Mouse (Mus musculus) 416B (cell line): Measurements from ENCODE around the gene Tedc1.

Experiments used
- DNase-seq: peaks from one replicate; pipeline ENCODE4 v3.0.0; 2011; ENCODE audit warnings: low read depth

The Tedc1 gene

DNA sequence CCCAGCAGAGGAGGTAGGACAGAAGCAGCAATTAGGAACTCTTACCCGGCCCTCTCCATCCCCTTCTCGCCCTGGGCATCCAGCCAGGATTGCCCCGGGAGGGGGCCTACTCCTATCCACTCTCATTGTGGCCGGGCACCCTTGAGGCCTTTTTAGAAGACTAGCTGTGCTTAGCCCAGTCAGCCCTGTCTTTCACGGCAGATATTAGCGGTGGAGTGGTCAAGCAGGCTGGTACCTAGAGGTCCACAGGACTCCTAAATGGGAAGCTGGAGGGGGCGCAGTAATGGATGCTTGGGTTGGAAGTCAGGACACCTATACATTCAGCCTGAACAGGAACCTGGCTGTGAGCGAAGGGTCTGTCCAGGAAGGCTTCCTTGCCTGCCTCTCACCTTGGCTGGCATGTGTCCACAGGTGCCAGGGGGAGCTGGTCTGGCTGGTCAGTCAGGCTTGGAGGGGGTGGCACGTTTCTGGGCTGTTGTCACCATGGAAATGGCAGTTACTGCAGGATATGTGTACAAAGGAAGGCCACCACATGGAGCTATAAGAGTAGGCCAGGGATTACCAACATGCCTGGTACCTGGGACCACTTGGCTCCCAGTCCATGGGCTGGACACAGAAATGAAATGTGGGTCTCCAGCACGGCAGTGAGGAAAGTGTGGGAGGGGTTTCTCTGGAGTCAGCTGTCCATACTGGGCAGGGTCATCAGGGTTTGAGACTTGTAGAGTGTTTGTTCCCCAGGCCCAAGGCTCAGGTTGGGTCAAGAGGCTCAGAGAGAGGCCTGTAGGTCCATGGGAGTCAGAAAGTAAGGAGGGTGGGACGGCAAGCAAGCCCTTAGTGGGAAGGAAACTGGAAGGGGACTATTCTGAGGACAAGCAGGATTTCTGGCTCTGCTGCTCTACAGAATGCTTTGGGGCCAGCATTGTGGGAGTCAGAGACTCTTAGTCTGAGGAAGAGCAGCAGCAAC, 17.0 kb upstream of the Tedc1 start:
- no peak for DNase-seq

DNA sequence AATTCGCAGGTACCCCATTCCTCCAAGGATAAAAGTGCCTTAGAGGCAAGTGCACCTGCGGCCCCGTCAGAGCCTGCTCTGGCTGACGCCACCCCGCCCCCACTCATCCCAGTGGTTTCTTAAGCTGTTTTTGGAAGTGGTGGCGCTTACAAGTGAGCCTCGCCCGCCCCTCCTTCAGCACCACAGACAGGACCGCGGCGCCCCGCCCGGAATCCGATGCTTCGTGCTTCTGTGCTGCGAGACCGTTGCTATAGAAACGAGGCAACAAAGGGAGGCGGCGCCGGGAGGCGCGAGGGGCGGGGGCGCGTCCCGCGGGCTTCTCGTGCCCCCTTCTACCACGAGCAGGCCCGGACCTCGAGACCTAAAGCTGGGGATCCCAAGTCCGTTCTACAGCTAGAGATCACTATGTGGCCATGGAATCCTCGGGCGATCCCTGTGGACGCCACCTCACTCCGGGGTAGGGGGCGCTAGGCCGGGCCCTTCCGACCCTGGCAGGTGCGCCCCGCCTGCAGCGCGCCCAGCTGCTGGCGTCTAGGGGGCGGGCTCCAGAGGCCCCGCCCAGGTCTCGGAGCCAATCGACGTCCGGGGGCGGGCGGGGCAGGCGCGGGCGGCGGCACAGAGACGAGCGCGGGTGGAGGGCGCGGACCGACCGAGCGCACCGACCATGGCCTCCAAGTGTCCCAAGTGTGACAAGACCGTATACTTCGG, 16.2 kb upstream of the Tedc1 start, which contains the start of gene Crip2:
Crip2 (plus strand) TSS at position 329 of the 708 bp plus-strand sequence.
- DNase-seq: no peak

DNA sequence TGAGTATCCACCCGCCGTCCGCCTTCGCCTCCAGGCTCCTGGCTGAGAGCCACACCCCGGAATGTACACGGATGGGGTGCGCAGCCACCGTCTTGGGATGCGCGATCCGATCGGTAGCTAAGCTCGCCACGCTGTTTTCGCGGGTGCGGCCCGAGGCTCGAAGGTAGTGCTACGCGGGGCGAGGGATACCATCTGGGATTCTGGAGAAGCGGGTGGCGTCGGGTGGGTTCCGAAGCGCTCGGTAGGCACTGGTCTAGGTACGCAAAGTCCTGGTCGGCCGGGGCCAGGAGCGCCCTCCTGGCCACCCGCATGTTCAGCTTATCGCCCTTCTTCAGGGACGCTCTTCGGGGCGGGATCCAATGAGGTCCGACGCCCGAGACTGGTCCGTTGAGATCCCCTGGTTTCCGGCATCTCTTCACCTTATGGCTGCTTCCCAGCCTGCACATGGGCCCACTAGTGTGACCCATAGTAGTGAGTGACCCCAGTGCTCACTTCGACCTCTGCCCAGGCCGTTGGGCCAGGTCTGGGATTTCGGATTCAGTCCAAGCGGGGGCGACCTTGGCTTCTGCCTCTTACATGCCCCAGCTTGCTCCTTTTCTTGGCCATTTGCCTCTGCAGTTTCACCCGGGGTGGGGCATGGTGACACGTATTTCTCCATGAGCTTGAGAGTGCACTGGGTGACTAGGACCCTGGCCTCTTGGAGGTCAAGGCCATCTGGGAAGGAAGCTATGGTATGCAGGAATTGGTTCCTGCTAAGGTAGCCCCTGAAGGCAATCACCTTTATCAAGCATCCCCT, 15.4 kb upstream of the Tedc1 start:
- DNase-seq: no peak

GRCm38 (mm10) chr12:113141531-113141973, 14.7 kb upstream of the Tedc1 start:
- no peak for DNase-seq

DNA sequence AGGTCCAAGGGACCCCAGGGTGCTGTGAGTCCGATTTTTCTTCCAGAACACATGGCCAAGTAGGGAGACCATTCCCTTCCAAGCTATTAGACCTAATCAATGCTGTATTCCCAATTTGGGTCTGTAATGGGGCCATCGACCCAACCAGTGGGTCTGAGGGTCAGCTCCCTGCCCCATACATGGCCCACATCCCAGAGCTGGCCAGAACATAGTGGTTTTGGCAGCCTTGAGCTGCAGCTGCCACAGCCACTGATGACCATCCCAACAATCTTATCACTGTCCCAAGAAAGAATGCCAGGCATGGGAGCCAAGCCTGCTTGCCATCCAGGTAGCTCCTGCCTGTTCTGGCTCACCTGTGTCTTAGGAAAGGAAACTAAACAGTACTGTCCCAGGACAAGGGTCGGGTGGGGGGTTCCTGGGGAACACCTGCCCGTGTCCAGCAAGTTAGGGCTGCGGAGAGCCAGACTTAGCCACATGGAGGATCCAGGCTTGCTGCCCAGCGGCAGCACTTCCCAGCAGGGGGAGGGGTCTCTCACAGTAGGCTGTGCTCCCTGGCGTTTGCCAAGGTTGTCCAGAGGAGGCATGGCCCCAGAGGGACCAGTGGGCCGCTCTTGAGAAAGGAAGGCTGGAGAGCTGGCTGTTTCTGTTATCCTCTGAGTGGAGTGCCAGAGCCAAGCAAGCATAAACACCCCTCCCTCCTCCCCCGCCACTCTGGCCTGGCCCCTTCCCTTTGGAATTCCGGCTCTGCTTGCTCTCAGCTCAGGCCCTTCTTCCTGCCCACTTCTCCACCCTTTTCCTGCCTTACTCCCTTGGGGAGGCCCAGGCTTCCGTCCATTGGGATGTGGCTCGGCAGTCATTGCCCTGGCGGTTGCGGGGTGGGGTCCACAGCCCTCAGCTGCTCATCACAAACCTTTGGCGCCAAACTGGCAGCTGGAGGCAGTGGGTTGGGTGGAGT, 13.9 kb upstream of the Tedc1 start:
- DNase-seq: no peak

DNA sequence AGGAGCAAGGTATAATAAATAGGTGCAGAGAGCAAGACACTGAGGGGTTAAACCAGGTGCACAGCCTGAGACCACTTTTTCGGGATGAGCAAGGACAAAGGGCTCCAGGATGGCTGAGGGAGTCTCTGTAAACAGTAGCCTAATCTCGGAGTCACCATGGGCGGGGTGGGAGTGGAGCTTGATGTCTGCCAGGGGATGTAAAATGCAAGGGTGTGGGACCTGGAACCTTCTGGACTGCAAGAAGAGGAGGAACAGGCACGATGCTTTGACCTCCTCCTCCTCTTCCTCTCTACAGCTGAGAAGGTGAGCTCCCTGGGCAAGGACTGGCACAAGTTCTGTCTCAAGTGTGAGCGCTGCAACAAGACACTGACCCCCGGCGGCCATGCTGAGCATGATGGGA, 13.1 kb upstream of the Tedc1 start:
- peak; percentile 21 for DNase-seq

DNA sequence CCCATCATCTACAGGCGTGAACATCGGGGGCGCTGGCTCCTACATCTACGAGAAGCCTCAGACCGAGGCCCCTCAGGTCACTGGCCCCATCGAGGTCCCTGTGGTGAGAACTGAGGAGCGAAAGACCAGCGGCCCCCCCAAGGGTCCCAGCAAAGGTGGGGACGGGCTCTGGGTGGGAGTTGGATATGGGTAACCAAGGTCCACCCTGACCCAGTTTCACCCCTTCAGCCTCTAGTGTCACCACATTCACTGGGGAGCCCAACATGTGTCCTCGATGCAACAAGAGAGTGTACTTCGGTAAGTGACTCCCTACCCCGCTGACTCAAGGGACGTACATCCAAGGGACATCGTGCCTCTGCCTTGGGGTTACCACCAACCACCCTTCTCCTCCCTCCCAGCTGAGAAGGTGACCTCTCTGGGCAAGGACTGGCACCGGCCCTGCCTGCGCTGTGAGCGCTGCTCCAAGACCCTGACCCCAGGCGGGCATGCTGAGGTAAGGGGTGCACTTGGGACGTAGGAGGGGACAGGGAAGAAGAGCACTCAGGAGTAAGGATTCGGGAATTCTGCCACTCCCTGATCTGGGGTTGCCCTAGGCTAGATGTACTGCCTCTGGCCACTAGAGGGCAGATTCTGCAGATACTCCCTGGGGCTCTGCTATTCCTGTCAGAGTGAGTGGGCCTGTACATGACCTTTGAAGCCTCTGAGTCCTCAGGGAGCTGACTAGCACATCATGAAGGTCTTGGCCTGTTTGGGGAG, 12.0 kb upstream of the Tedc1 start:
- DNase-seq: peak; percentile 36

DNA sequence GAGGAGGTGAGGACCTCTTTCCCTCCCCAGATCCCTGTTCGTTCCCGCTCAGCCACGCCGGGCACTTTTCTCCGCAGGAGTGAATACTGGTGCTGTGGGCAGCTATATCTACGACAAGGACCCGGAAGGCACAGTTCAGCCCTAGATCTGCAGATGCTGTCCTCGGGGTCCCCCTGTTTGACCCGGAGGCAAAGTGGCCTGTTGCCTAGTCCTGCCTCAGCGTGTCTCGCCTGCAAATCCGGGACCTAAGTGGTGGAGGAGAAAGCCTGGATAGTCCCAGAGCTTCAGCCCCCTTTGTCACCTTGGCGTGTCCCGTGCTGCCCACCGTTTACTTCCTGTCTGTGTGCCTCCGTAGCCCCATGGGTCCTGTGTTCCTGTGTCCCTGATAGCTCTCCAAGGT, 11.3 kb upstream of the Tedc1 start:
- no peak for DNase-seq

- no peak for DNase-seq
Observed at GRCm38 (mm10) chr12:113145591-113145990, 10.6 kb upstream of the Tedc1 start.

GRCm38 (mm10) chr12:113146112-113147057, 9.8 kb upstream of the Tedc1 start, which contains the start of gene Crip1:
Gene Crip1 (plus strand): TSS chr12:113146316.
- DNase-seq: peak; percentile 77

GRCm38 (mm10) chr12:113147481-113147880, 8.7 kb upstream of the Tedc1 start:
- DNase-seq: no peak

GRCm38 (mm10) chr12:113148381-113149035, 7.7 kb upstream of the Tedc1 start:
- DNase-seq: peak; percentile 46

- DNase-seq: no peak
Observed at GRCm38 (mm10) chr12:113149341-113149740, 6.9 kb upstream of the Tedc1 start.

- DNase-seq: no peak
Observed at GRCm38 (mm10) chr12:113149896-113150295, 6.3 kb upstream of the Tedc1 start.

GRCm38 (mm10) chr12:113150591-113150990, 5.6 kb upstream of the Tedc1 start:
- no peak for DNase-seq

GRCm38 (mm10) chr12:113151046-113151445, 5.2 kb upstream of the Tedc1 start:
- DNase-seq: no peak

- no peak for DNase-seq
Observed at GRCm38 (mm10) chr12:113151661-113152271, 4.5 kb upstream of the Tedc1 start.

DNA sequence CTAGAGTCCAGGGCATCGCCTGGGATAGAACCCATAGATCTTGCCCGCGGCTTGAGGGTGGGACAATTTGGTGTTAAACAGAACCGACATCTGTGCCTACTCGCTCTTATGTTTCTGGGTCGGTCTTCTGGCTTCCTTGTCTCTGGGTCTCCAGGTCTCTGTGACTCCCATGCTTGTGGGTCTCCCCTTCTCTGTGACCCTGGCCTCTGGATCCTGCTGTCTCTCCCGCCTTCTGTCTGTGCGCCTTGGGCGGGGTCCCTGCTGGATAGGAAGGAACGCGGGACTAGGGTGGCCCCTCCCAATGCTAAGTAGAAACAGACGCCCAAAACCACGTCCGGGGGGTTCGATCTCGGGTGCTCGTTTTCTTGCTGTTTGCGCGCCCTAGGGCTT, 4.0 kb upstream of the Tedc1 start:
- no peak for DNase-seq
